Mouse (Mus musculus) midbrain, embryonic 14.5 days (tissue): Measurements from ENCODE around the gene Plekha6. TPM values are rescaled to one million over a fixed set of nuclear protein-coding genes. Genes with fewer than 3 reads are reported as not detected.

Source experiments
- ATAC-seq: fragments of 200-750 bp; cut with Nextera tagmentation; 2 replicates; pipeline ENCODE4 v1.8.0; 2017; ENCODE audit warnings: moderate number of reproducible peaks, moderate library complexity; ENCODE audit not compliant: low FRiP score, low TSS enrichment
- DNase-seq: peaks from one replicate; pipeline ENCODE4 v3.0.0-alpha.2; 2015
- H3K27ac ChIP-seq: fragments of 300-500 bp; sonication (generic); replicated peaks from 2 replicates; pipeline ENCODE4 v1.5.1; 2014; ENCODE audit warnings: mild to moderate bottlenecking, low read depth, low read length, moderate library complexity
- H3K27me3 ChIP-seq: fragments of 300-500 bp; sonication (generic); 2 replicates; pipeline ENCODE4 v1.6.1; 2014; ENCODE audit warnings: low read length, control low read depth, mixed read lengths; ENCODE audit not compliant: control insufficient read depth, insufficient read depth
- H3K36me3 ChIP-seq: fragments of 300-500 bp; sonication (generic); 2 replicates; pipeline ENCODE4 v1.6.1; 2014; ENCODE audit warnings: low read length, control low read depth; ENCODE audit not compliant: control insufficient read depth, insufficient read depth
- H3K4me1 ChIP-seq: fragments of 300-500 bp; sonication (generic); 2 replicates; pipeline ENCODE4 v1.6.1; 2014; ENCODE audit warnings: mild to moderate bottlenecking, antibody characterized with exemption, low read length, control low read depth; ENCODE audit not compliant: control insufficient read depth, insufficient read depth
- H3K4me2 ChIP-seq: fragments of 300-500 bp; sonication (generic); 2 replicates; pipeline ENCODE4 v1.6.1; 2014; ENCODE audit warnings: mild to moderate bottlenecking, low read length, moderate library complexity
- H3K4me3 ChIP-seq: fragments of 300-500 bp; sonication (generic); replicated peaks from 2 replicates; pipeline ENCODE4 v1.5.1; 2014; ENCODE audit warnings: low read depth, low read length
- H3K9ac ChIP-seq: fragments of 300-500 bp; sonication (generic); replicated peaks from 2 replicates; pipeline ENCODE4 v1.6.1; 2014; ENCODE audit warnings: mild to moderate bottlenecking, low read length, moderate library complexity
- H3K9me3 ChIP-seq: fragments of 300-500 bp; sonication (generic); 2 replicates; pipeline ENCODE4 v1.6.1; 2016; ENCODE audit warnings: low read length, control low read depth, mixed read lengths; ENCODE audit not compliant: control insufficient read depth
- WGBS: fragments of 180-500 bp; shearing (Covaris S2); extraction: QIAGEN DNeasy Blood & Tissue Kit; methylation state at CpG from one replicate; pipeline ENCODE4 v1.1.7; 2014; 5-methylcytosine and 5-hydroxymethylcytosine counted together
- polyA plus RNA-seq: library from polyadenylated mRNA; unstranded; fragments of >200 nt; fragmentation: Nextera tagmentation; extraction: Ambion mirVana; gene quantifications from 2 replicates; pipeline ENCODE4 v1.2.1, GENCODE M21; 2014

The Plekha6 gene
- polyA plus RNA-seq, 1 experiment from 2014 or later: 25.4 TPM

DNA sequence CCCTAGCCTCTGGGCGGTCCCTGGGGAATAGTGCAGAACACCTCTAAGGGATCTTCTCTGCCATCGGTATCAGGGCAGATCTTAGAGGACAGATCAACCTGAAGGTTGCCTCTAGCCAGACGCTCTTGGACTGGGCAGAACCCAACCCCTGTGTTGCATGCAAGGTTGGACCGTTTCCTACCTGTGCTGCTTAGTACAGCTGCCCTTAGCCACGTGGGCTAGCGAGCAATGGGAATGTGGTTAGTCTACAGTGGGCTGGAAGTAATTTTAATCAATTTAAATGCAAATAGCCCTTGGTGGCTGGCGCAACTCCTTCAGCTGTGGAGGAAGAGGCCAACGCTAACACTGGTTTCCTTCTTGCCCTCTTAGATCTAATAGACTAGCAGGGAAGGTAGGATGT is 6.2 kb downstream of the Plekha6 start:
- DNase-seq (no peak), ATAC-seq (no peak)
- WGBS: 77% methylated on average over 8 of the region's 8 CpGs
- Histone ChIP-seq H3K27ac (no peak overlapping the region), H3K9ac (no peak overlapping the region), H3K36me3 (no peaks in the 10 kb centered on the region), H3K27me3 (0 out of 2 replicates have a peak, but pooled peaks cover 6% of the 10 kb centered on the region), H3K9me3 (no peaks in the 10 kb centered on the region), H3K4me2 (no peak overlapping the region), H3K4me3 (no peak overlapping the region), H3K4me1 (0 out of 2 replicates have a peak, but pooled peaks cover 4% of the 10 kb centered on the region)

DNA sequence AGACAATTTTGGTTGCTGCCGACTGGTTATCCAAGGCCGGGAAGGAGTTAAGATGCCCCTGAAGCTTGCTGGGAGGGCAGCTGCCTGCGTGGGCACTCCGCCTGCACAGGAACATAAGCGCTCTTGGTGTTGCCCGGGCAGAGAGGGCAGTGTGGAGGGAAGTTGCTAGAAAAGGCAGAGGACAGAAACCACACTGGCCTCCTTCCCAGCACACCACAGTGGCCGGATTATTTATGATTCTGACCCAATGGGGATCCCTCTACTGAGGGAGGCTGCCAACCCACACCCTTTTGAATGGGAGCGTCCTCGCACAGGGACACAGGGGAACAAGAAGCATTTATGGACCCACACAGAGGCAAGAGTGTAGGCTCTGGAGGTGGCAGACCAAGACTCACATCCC is 7.3 kb downstream of the Plekha6 start:
- no peak for ATAC-seq

DNA sequence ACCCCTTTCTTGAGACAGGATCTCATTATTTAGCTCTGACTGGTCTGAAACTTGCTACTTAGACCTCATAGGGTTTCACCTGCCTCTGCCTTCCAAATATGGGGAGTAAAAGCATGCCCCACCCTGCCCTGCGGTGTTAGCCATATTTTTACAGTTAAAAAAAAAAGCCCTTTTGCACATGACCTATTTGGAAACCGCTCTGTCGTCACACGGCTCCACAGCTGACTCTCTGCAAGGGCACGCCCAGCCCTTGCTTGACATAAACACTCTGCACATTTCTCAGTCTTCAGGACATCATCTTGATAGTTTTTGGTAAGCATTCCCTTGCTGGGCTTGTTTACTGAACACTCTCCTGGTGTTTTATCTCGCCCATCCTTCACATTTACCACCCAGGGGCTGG is 11.1 kb downstream of the Plekha6 start:
- no peaks in the 10 kb centered on the region for H3K36me3 ChIP-seq
- WGBS: 77% methylated on average over 6 of the region's 6 CpGs
- DNase-seq: no peak
- no peak overlapping the region for H3K9ac ChIP-seq
- H3K4me1 ChIP-seq: no peaks in the 10 kb centered on the region
- no peak overlapping the region for H3K27ac ChIP-seq
- no peaks in the 10 kb centered on the region for H3K27me3 ChIP-seq
- no peak overlapping the region for H3K4me2 ChIP-seq
- no peak overlapping the region for H3K4me3 ChIP-seq
- ATAC-seq: no peak
- H3K9me3 ChIP-seq: no peaks in the 10 kb centered on the region

More for the DNA sequence above, 7.3 kb downstream of the Plekha6 start:
- Histone ChIP-seq H3K9ac (no peak overlapping the region), H3K4me1 (0 out of 2 replicates have a peak, but pooled peaks cover 4% of the 10 kb centered on the region), H3K27ac (no peak overlapping the region), H3K4me3 (no peak overlapping the region), H3K9me3 (no peaks in the 10 kb centered on the region), H3K4me2 (no peak overlapping the region), H3K36me3 (no peaks in the 10 kb centered on the region), H3K27me3 (0 out of 2 replicates have a peak, but pooled peaks cover 6% of the 10 kb centered on the region)
- WGBS: 90% methylated on average over 9 of the region's 9 CpGs
- no peak for DNase-seq

DNA sequence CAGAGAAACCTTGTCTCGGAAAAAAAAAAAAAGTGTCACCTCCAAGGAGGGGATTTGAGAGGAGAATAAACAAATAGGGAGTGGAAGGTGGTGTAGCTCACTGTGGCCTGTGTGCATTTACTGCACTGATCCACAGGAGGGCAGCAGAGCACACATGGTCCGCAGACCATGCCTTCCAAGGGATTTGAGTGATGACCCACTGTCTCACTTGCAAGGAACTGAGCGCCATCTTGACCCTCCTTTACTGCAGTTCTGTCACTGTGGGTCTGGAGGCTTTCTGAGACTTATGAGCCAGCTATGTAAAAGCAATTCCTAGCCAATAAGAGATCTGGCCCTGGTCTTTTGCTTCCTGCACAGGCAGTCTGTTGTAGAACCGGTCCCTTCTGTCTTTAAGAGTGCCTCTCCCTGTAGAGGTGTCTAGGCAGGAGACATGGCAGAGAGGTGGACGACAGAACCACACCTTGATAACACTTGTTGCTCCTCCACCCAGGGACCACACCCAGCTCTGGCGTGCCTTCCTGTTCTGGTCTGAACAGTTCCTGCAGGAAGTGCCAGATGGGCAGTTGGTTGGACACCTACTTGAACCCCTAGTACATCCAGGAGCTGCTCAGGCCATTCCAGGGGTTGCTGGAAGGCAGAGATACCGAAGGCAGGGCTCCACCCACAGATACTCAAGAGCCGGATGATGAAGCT is 13.6 kb downstream of the Plekha6 start:
- no peaks in the 10 kb centered on the region for H3K27me3 ChIP-seq
- no peaks in the 10 kb centered on the region for H3K9me3 ChIP-seq
- no peak overlapping the region for H3K9ac ChIP-seq
- H3K36me3 ChIP-seq: no peaks in the 10 kb centered on the region
- no peak overlapping the region for H3K4me2 ChIP-seq
- DNase-seq (peak; percentile 87), ATAC-seq (no peak)
- WGBS: 56% methylated on average over 8 of the region's 8 CpGs
- H3K4me1 ChIP-seq: no peaks in the 10 kb centered on the region
- H3K4me3 ChIP-seq: no peak overlapping the region
- H3K27ac ChIP-seq: no peak overlapping the region

DNA sequence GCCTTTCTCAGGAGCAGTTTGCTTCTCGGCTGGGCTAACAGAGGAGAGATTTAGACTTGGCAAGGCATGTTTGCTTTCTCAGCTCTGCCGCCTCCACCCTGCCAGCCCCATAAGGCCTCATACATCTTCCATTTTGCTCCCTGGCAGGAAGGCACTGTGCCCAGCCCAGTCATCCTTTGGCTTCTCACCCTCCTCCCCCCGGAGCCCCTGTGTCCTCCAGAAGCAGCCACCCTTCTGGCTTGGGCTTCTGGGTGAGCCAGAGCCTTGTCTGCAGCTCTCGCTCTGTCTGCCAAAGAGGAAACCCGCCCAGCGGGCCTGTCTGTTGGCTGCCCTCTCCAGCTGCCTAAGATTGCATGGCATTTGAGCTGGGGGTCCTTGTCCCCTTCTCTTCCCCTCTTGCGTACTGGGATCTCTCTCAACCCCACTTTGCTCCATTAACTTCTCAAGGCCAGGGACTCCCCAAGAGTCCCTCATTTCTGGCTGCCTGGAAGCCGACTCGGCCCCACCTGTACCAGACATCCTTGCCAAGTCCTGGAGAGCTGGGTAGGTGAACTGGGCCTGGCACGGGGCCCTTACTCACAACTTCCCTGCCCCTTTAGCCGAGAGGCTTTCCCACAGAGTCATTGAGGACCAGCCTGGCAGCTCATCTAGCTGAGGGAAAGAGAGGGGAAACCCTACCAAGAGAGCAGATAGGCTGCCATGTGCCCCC is 14.9 kb downstream of the Plekha6 start:
- no peak for ATAC-seq
- no peak overlapping the region for H3K4me2 ChIP-seq
- no peak overlapping the region for H3K9ac ChIP-seq
- no peak overlapping the region for H3K4me3 ChIP-seq
- no peaks in the 10 kb centered on the region for H3K9me3 ChIP-seq
- no peaks in the 10 kb centered on the region for H3K36me3 ChIP-seq
- peak; percentile 38 for DNase-seq
- WGBS: 79% methylated on average over 11 of the region's 11 CpGs
- H3K27ac ChIP-seq: 0 out of 2 replicates have a peak overlapping the region, but pooled peaks have one; percentile 41
- H3K4me1 ChIP-seq: peaks cover 3% of the 10 kb centered on the region; the same call in 1 of the 2 replicates
- H3K27me3 ChIP-seq: no peaks in the 10 kb centered on the region

DNA sequence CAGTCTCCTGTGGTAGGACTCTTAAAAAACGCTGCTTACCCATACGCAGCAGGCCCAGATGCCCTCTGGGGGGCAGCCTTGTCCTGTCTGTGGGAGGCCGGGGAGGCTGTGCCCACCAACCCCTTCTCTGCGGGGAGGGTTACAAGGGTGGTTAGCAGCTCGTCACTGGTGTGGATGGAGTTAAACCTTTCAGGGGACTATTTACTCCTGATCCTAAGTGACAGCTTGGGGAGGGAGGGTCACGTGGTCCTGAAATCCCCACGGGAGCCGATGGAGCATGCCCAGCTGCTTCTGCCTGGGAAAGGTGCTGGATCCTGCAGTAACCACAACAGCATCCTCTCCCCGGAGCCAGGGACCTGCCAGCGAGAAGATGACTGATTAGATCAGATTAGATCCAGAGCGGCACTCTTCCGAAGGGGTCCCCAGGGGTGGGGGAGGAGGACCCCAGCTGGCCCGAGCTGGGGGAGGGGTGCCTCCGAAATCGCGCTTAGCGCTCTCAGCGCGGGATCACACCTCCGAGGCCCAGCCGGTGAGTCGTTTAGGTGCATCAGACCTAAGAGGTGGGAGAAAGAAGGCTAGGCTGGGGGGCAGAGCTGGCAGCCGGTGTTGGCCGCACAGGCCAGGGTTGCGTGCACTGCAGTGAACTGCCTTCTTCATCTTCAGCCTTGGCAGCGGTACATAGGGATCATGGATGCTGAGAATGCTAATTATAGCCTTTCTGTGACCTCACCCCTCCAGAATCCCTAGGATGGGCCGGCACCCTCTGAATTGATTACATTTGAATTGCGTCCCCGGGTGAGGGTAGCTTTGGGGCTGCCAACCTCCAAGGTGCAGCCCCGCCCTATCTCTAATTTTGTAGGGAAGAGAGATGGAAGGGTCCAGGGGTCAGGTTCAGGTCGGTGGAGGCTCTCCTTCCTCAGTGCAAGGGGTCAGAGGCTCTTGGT is 17.3 kb downstream of the Plekha6 start:
- peak; percentile 88 for ATAC-seq
- H3K4me2 ChIP-seq: peak overlapping the region; percentile 87
- H3K27me3 ChIP-seq: no peaks in the 10 kb centered on the region
- H3K4me3 ChIP-seq: peak overlapping the region; percentile 78
- peaks cover 13% of the 10 kb centered on the region; the same call in 1 of the 2 replicates for H3K4me1 ChIP-seq
- H3K9me3 ChIP-seq: no peaks in the 10 kb centered on the region
- DNase-seq: peak; percentile 96
- WGBS: under 1% methylated on average over 31 of the region's 31 CpGs
- no peaks in the 10 kb centered on the region for H3K36me3 ChIP-seq
- H3K9ac ChIP-seq: peak overlapping the region; percentile 83
- peak overlapping the region; percentile 98 for H3K27ac ChIP-seq

DNA sequence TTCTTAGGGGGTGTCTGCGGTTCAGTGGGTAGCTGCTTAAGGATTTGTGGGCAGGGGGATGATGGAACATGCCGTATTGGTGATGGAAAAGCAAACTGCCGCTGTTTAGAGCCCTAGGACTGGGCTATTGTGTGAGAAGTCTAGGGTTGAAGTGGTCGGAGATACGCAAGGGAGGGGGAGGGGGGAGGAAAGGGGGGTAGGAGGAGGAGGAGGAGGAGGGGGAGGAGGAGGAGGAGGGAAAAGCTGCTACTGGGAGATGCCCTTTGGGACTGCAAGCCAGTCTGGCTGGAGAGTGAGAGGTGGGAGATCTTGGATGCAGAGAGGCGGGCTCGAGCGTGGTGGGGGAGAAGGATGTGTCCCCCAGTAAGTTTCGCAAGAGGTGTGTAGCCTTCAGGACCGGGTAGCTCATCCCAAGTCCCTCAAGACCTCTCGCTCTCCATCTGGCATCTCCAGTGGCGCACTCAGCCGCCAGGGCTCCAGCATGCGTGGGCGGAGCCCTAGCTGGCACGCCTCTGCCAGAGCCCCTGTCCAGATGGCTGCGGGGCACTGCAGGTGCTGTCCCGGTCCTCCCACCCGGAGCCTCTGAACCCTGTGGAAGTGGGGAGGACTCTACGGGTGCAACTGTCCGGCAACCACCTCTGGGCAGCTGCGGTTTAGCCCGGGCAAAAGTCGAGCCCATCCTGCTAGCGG is 18.2 kb downstream of the Plekha6 start:
- WGBS: under 1% methylated on average over 25 of the region's 25 CpGs
- DNase-seq (peak; percentile 85), ATAC-seq (peak; percentile 65)
- Histone ChIP-seq H3K27me3 (no peaks in the 10 kb centered on the region), H3K27ac (peak overlapping the region; percentile 98), H3K4me2 (peak overlapping the region; percentile 87), H3K4me1 (peaks cover 19% of the 10 kb centered on the region), H3K4me3 (peak overlapping the region; percentile 78), H3K9ac (peak overlapping the region; percentile 83), H3K9me3 (no peaks in the 10 kb centered on the region), H3K36me3 (no peaks in the 10 kb centered on the region)

DNA sequence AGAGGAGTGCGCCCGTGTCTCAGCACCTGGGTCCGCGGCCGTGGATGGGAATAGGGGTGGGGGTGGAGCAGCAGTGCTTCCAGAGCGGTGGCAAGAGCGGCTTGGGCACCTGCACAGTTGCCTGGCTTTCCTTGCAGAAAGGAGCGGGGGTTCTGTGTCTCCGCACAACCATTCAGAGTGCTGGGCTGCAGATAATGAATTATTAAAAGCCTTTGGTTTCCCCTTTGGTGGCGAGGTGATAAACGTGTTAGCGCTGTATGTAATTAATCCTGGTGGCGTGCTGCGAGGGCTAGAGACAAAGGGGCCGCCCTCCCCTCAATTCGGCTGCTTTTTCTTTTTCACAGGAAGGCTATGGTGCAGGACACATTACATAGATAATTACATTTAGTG is 18.7 kb downstream of the Plekha6 start:
- peak overlapping the region; percentile 78 for H3K4me3 ChIP-seq
- H3K9ac ChIP-seq: peak overlapping the region; percentile 83
- no peaks in the 10 kb centered on the region for H3K36me3 ChIP-seq
- WGBS: under 1% methylated on average over 16 of the region's 16 CpGs
- peak; percentile 53 for ATAC-seq
- H3K4me1 ChIP-seq: peaks cover 25% of the 10 kb centered on the region
- H3K27me3 ChIP-seq: no peaks in the 10 kb centered on the region
- H3K4me2 ChIP-seq: peak overlapping the region; percentile 87
- peak; percentile 85 for DNase-seq
- H3K9me3 ChIP-seq: no peaks in the 10 kb centered on the region
- H3K27ac ChIP-seq: peak overlapping the region; percentile 98
